Mouse (Mus musculus) kidney, postnatal 10 days (tissue): ENCODE data around the gene Rreb1.
A peak's percentile ranks its signal among the peaks of the same experiment; 100 is the strongest.

Experiments
- DNase-seq: peaks from one replicate; pipeline ENCODE4 v3.0.0; 2021; ENCODE audit warnings: mixed read lengths

Gene Rreb1

DNA sequence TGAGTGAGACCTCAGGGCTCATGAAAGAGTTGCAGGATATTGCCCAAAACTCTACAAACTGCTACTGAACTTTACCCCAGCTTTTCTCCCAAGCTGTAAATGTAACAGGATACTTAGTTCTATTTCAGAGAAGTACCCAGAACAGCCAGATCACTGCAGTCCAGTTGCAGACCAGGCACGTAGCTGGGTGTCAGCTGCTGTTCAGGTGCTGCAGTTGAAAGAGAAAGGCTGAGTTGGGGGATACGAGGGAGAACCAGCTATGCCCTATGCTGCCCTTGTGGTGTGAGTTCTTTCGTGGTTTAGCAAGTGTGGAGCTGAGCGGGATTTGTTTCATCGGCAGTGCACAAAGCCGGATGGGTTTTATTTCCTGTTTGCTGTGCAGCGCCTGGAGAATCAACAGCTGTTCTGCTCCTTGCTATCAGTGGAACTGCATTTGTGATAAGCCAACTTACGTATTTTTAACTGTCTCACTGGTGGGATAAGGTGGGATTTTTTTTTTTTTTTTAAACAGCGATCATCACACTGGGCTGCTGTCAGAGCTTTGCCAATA lies 102.5 kb downstream of the Rreb1 start:
- peak; percentile 53 for DNase-seq

DNA sequence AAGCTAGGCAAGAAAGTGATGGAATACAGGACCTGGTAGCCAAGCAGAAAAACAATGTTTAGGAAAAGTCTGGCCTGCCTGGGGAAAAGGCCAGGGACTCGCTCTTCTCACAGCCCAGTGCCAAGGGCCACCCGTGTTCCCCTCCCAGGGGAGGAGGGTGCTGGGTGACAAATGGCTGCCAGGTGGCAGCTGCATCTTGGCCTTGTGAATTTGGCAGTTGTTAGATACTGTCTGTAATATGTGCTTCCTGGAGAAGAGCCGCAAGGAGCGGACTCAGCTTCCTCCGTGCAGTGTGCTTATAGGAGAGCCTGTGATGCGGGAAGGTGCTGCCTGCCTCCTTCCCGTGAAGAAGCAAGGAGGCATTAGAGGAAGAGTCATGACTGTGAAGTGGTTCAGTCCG lies 104.3 kb downstream of the Rreb1 start:
- no peak for DNase-seq

DNA sequence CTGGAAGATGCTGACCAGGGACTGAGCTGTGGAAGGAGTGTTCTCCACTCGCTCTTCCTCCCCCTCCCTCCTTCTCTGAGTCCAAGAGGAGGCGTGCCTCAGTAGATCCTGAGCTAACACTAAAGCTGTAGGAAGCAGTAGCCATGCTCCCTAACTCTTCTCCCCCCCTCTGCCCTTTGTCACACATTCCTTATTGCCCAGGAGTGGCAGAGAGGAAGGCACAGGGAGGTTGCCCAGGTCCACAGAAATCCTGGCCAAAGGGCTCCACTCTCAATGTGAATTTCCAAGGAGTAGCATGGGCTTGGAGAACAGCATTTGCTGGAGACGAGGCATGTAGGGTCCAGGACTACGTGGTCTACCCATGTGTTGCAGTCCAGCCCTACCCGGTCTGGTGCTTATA lies 104.8 kb downstream of the Rreb1 start:
- DNase-seq = no peak

DNA sequence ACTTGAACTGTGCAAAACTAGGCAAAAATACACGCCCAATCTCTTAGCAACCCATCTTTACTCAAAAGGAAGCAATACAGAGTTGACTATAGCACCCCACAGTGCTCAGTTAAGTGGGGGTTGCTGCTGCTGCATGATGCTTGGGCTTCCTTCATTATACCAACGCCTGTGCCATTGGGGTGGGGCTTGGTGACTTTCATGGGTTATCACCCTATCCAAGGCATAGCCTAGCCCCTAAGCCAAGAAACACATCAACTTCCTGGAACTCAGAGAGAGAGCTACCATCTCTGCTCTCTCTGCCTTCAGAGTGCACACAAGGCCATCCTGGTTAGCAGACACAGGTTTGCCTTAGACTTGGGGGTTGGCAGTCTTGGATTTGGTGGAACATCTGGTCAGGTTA lies 107.2 kb downstream of the Rreb1 start:
- no peak for DNase-seq

- no peak for DNase-seq
Measured at GRCm38 (mm10) chr13:37886024-37886423, 107.8 kb downstream of the Rreb1 start.

DNA sequence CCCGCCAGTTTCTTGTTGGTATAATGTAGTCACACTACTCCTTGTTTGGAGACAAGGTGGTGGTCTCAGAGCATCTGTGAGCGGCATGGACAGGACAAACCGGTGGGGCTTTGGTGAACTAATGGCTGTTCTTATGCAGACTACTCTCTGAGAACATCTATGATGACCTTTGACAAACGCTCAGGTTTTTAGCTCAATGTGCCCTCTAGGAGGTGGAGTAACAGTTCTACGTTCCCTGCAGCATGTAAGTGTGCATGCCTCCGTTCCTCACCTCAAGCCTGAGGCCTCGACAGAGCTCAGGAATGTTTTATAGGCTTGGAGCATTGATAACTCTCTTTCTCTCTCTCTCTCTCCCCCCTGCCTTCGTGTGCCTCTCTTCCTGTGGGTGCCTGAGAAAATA lies 116.6 kb downstream of the Rreb1 start:
- no peak for DNase-seq

DNA sequence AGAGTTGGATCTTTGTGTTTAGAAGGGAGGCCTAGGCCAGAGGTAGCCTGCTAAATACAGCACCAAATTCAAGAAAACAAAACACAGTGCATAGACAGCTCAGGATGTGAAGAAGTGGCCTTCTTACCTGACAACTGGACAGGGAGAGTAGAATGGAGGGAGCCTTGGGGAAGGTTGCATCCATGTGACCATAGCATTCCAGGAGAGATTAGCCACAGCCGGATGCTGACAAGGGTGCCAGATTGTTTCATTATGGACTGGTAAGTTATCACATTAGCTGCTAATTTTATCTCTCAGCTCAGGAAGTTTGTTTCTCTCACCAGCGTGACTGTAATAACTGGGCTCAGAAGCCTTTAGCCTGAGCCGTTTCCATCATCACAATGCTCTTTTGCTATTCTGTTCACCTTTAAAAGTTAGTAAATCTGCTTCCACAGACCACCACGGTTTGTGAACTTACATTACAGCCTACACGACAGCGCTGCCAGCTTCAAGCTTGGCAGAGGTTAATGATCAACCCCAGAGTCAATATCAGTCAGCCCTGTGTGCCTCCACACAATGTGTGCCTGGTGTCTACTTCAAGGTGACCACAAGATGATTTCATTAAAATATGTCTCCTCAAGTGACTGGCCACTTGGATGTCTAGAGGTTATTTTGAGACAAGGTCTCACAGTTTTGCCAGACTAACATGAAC lies 117.5 kb downstream of the Rreb1 start:
- peak; percentile 41 for DNase-seq

- DNase-seq = no peak
Measured at GRCm38 (mm10) chr13:37896423-37896822, 118.2 kb downstream of the Rreb1 start.

DNA sequence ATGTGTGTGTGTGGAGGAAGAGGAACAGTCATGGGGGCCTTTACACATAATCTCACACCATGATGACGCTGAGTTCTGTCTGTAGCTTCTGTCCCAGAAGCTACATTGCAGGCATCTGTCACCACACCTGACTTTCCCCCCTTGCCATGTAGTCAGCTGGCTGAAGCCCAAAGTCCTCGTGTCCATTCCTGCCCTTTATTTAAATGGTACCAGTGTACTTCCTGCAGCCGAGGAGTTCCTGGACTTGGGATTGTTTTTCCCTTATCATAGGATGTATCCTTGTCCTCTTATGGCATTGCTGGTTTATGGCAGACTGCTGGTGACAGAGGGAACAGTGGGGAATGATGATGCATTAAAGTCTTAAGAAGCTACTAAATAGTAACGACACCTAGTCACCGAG lies 120.6 kb downstream of the Rreb1 start:
- DNase-seq = no peak

GRCm38 (mm10) chr13:37903036-37903435 lies 124.8 kb downstream of the Rreb1 start:
- DNase-seq = no peak

- DNase-seq = no peak
Measured at GRCm38 (mm10) chr13:37903476-37903875, 125.3 kb downstream of the Rreb1 start.

DNA sequence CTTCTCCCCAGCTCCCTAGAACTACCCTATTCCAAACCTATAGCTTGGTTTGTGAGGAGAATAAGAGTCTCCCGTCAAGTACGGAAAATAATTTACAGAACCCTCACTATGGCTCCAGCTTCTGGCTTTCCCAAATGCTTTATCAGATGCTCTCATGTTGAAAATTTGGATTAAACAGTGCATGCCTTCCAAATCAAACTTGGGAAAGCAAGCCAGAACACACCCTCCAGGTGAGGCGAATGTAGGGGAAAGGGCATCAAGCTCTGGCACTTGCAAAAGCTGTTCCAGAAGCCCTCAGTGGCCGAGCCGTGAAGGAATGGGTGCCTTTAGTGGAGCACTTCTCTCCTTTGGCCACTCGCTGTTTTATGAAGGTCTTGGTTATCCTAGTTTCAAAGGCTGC lies 126.2 kb downstream of the Rreb1 start:
- DNase-seq = no peak

GRCm38 (mm10) chr13:37908061-37908460 lies 129.9 kb downstream of the Rreb1 start:
- DNase-seq = peak; percentile 64

DNA sequence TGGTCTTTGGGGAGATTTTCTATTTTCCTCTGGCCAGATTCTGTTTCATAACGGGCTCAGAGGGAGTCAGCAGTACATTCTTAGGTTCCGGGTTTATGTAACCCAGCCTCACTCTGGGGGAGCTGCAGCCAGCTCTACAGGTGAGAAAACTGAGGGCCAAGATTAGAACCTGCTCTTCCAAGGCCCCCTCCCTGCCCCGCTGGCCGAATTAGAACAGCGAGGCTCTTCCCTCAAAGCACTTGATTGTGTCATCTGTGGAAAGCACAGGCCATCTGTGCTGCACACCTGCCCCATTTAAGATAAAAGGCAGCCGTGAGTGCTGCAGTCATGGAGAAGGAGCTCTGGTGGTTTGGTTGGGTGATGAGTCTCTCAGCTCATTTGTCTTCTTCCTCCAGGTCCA lies 130.3 kb downstream of the Rreb1 start:
- DNase-seq = no peak

DNA sequence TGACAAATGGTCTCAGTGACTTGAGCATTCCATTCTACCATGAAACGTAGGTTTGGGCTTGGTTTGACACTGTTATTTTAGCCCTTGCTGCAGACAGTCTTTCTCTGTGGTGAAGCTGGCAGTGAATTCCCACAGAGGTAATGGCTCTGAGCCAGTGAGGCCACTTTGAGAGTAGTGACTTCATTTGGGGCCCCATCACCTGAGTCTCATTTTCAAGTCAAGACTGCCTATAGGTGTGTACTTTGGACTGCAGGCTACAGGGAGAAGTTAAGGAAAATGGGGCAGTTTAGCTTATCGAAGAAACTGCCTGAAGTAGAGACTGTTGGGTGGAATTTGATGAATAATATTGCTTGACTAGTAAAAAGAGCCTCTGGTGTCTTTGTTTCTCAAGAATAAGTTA lies 131.0 kb downstream of the Rreb1 start:
- no peak for DNase-seq

DNA sequence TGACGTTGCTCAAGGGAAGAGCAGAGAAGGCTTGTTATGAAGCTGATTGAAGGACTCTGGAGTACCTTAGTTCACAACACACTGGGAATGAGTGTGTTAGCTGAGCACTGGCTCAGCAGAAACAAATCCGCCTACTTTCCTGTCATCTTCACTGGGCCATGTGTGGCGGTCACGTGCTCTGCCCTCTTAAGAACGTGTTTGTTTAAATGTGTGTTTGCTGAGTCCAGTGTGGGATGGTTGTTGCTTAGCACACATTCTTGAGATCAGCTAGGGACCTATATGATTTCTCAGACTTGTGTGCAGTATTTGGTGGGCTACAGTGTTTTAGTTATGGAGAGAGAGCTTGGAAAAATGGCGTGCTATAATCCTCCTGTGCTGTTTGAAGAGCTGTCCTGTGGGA lies 133.8 kb downstream of the Rreb1 start:
- DNase-seq = no peak

GRCm38 (mm10) chr13:37912591-37913467 lies 134.6 kb downstream of the Rreb1 start:
- DNase-seq = peak; percentile 23

GRCm38 (mm10) chr13:37913963-37914362 lies 135.8 kb downstream of the Rreb1 start:
- DNase-seq = no peak

GRCm38 (mm10) chr13:37918336-37919261 lies 140.4 kb downstream of the Rreb1 start:
- DNase-seq = peak; percentile 47

DNA sequence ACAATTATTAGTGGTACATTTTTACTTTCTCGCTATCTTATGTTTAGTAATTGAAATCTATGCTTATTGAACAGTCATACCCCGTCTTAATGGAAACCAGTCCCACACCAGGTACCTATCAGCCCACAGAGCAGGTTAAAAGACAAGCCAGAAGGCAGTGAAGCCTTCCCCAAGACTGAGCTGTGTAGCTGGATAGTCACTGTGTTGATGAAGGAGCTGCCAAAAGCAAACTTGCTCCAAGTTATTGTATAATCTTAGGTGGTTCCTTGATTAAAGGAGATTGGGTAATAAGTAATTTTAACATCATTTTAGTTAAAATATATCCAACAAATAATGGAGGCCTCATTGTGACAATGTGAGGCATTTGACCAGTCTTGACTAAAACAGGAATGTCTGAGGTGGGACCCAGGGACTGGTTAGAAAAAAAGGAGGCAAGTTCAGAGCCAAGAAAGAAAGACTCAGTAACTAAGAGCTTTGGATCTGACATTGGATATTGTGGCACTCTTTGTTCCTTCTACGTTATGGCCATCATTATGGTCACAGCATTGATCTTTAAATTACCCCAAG lies 141.6 kb downstream of the Rreb1 start:
- peak; percentile 45 for DNase-seq

- no peak for DNase-seq
Measured at GRCm38 (mm10) chr13:37920727-37921126, 142.5 kb downstream of the Rreb1 start.

DNA sequence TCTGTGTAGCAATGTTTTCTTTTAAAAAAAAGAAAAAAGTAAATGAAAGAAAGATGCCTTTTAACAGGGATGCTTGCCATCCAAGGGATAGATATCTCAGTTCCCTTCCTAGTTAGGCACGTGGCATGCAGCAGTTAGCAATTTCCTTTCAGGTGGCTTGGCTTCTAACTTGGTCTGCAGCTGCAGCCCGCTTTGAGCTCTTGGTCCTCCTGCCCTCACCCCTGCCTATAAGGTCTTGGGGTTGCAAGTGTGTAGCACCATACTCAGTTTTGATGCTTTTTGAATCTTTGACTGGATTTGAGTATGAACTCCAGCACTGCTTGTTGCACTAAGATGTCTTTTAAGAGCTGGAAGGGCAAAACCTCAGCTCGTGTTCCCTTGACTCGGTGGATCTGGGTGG lies 144.9 kb downstream of the Rreb1 start:
- DNase-seq = no peak
